In genomic region chr4:9005938-9006626, GRCm38 (mm10) we compare ENCODE assay signal across 27 mouse cellular contexts.
DNase-seq lines count a peak whose midpoint lies in the region; ATAC-seq and TF ChIP-seq lines count a peak whose summit lies in the region.
"Had no signal": no experiment of that assay in that cellular context is flagged by ENCODE, and none has a peak within 500 bp of the region (broad histone marks: within the 10 kb centered on the region; RNA-seq: fewer than 3 reads in every experiment).

No protein-coding gene starts in this region.

- TF ChIP-seq CTCF in cerebellum, adult 2 months (IDR thresholded peaks at IDR 0.05; ENCODE audit: borderline replicate concordance, insufficient read depth, low read depth, low read length), result no peak

- H3K9ac ChIP-seq in neural tube, embryonic 15.5 days (replicated peaks), result no peak overlapping the region
- H3K9ac ChIP-seq in neural tube, embryonic 11.5 days (ENCODE audit: low read length), result no peak overlapping the region
- H3K9ac ChIP-seq: embryonic facial prominence, embryonic 12.5 days; heart, embryonic 13.5 days; limb, embryonic 13.5 days; midbrain, embryonic 15.5 days; neural tube, embryonic 12.5 days; stomach, embryonic 15.5 days had no signal

- peak; percentile 54 for DNase-seq in neural tube, embryonic 10.5 days (ENCODE audit: extremely low spot score, low spot score)
- peak; percentile 72 for DNase-seq in embryo, embryonic 11 days
- DNase-seq in neural tube, embryonic 11.5 days (ENCODE audit: low spot score), result peak; percentile 55
- no peak for DNase-seq in adrenal gland, adult 2 months
- no peak for DNase-seq in cerebellum, adult 2 months
- DNase-seq: adrenal gland, adult 8-10 months; B cell, adult 2 months; cerebellum, adult 9-11 months; gastrocnemius, adult 2 months; heart, postnatal 10 days; kidney, adult 8-10 months; kidney, postnatal 10 days; layer of hippocampus, adult 9-11 months; lung, postnatal 4 days; right cerebral cortex, postnatal 14 days had no signal

- WGBS in neural tube, embryonic 15.5 days, result 14% methylated on average over 8 of the region's 8 CpGs
- WGBS in neural tube, embryonic 11.5 days, result 9% methylated on average over 8 of the region's 8 CpGs
- WGBS in cerebellum, adult 2 months, result 67% methylated on average over 8 of the region's 8 CpGs

- H3K4me1 ChIP-seq in neural tube, embryonic 15.5 days, result peaks cover 16% of the 10 kb centered on the region
- peaks cover 20% of the 10 kb centered on the region for H3K4me1 ChIP-seq in neural tube, embryonic 11.5 days (ENCODE audit: control insufficient read depth, insufficient read depth, low read length)
- peaks cover 14% of the 10 kb centered on the region for H3K4me1 ChIP-seq in cerebellum, adult 2 months (ENCODE audit: control insufficient read depth, insufficient read depth, low read length)

- H3K9me3 ChIP-seq in neural tube, embryonic 15.5 days (replicated peaks), result no peaks in the 10 kb centered on the region
- H3K9me3 ChIP-seq in neural tube, embryonic 11.5 days (ENCODE audit: control insufficient read depth, low read length), result no peaks in the 10 kb centered on the region
- H3K9me3 ChIP-seq: embryonic facial prominence, embryonic 12.5 days; heart, embryonic 13.5 days; limb, embryonic 13.5 days; midbrain, embryonic 15.5 days; neural tube, embryonic 12.5 days; stomach, embryonic 15.5 days had no signal

- H3K4me3 ChIP-seq in neural tube, embryonic 15.5 days (replicated peaks), result no peak overlapping the region
- no peak overlapping the region for H3K4me3 ChIP-seq in neural tube, embryonic 11.5 days (ENCODE audit: low read depth, low read length)
- no peak overlapping the region for H3K4me3 ChIP-seq in cerebellum, adult 2 months (replicated peaks; ENCODE audit: insufficient read depth, low read depth, low read length)
- H3K4me3 ChIP-seq: embryonic facial prominence, embryonic 12.5 days; gastrocnemius, adult 2 months; heart, embryonic 13.5 days; limb, embryonic 13.5 days; megakaryocyte, embryonic 14.5 days; midbrain, embryonic 15.5 days; neural tube, embryonic 12.5 days; stomach, embryonic 15.5 days had no signal

- no peak for TF ChIP-seq POLR2A in cerebellum, adult 2 months (IDR thresholded peaks at IDR 0.05; ENCODE audit: borderline replicate concordance, insufficient read depth, low read length)

- no peaks in the 10 kb centered on the region for H3K27me3 ChIP-seq in neural tube, embryonic 15.5 days (replicated peaks)
- H3K27me3 ChIP-seq in neural tube, embryonic 11.5 days (ENCODE audit: control insufficient read depth, insufficient read depth, low read length), result no peaks in the 10 kb centered on the region
- no peaks in the 10 kb centered on the region for H3K27me3 ChIP-seq in cerebellum, adult 2 months (ENCODE audit: control insufficient read depth, insufficient read depth, low read length)
- H3K27me3 ChIP-seq: embryonic facial prominence, embryonic 12.5 days; heart, embryonic 13.5 days; midbrain, embryonic 15.5 days; neural tube, embryonic 12.5 days; stomach, embryonic 15.5 days had no signal

- no peak overlapping the region for H3K4me2 ChIP-seq in neural tube, embryonic 15.5 days
- H3K4me2 ChIP-seq in neural tube, embryonic 11.5 days (ENCODE audit: low read depth), result no peak overlapping the region
- H3K4me2 ChIP-seq: embryonic facial prominence, embryonic 12.5 days; heart, embryonic 13.5 days; limb, embryonic 13.5 days; liver, embryonic 11.5 days; midbrain, embryonic 15.5 days; neural tube, embryonic 12.5 days; stomach, embryonic 15.5 days had no signal

- H3K27ac ChIP-seq in neural tube, embryonic 15.5 days (replicated peaks), result no peak overlapping the region
- 0 out of 2 replicates have a peak overlapping the region, but pooled peaks have one; percentile 35 for H3K27ac ChIP-seq in neural tube, embryonic 11.5 days (ENCODE audit: low read depth, low read length)
- H3K27ac ChIP-seq in cerebellum, adult 2 months (ENCODE audit: insufficient read depth, low read length), result no peak overlapping the region
- H3K27ac ChIP-seq: embryonic facial prominence, embryonic 12.5 days; gastrocnemius, adult 2 months; heart, embryonic 13.5 days; limb, embryonic 13.5 days; midbrain, embryonic 15.5 days; neural tube, embryonic 12.5 days; stomach, embryonic 15.5 days had no signal

- H3K36me3 ChIP-seq in neural tube, embryonic 15.5 days, result no peaks in the 10 kb centered on the region
- no peaks in the 10 kb centered on the region for H3K36me3 ChIP-seq in neural tube, embryonic 11.5 days (ENCODE audit: control insufficient read depth, insufficient read depth, low read length)
- H3K36me3 ChIP-seq: embryonic facial prominence, embryonic 12.5 days; heart, embryonic 13.5 days; limb, embryonic 13.5 days; midbrain, embryonic 15.5 days; neural tube, embryonic 12.5 days; stomach, embryonic 15.5 days had no signal

- ATAC-seq in neural tube, embryonic 15.5 days (ENCODE audit: low FRiP score), result no peak
- ATAC-seq in neural tube, embryonic 11.5 days (ENCODE audit: insufficient read depth, low FRiP score, low TSS enrichment), result peak; percentile 35; the same call in 1 of the 2 replicates
- ATAC-seq: activated CD4-positive, CD25-positive, alpha-beta regulatory T cell, adult 4 months; forebrain, embryonic 16.5 days; intestine, embryonic 16.5 days; midbrain, embryonic 15.5 days had no signal

Comparison
In these comparisons a context has a peak if more than half of its experiments do, and no peak if none do; other contexts are left out.
1. DNase-seq: peak in neural tube, embryonic 10.5 days (single experiment), embryo, embryonic 11 days (single experiment) and neural tube, embryonic 11.5 days (single experiment); none in adrenal gland, adult 2 months (single experiment) and cerebellum, adult 2 months (0 of 2).